Mouse (Mus musculus) liver, embryonic 14.5 days (tissue): ENCODE measurements around the gene Ccdc124.

ENCODE experiments used
- CTCF ChIP-seq: IDR thresholded peaks from 2 replicates; pipeline ENCODE4 v1.5.1; 2016; ENCODE audit warnings: antibody characterized with exemption, low read depth, control low read depth
- EP300 ChIP-seq: IDR thresholded peaks from 2 replicates; pipeline ENCODE4 v1.6.1; 2016; ENCODE audit warnings: antibody characterized with exemption, low read depth

GRCm38 (mm10) chr8:70876382-70876781 is 2.6 kb upstream of the Ccdc124 start:
- TF ChIP-seq CTCF = no peak
- no peak for TF ChIP-seq EP300
